Mouse (Mus musculus): ENCODE data around the gene Mrln. TPM values are rescaled to one million over a fixed set of nuclear protein-coding genes. Genes with fewer than 3 reads are reported as not detected.

Gene Mrln
- polyA plus RNA-seq, 2 experiments, result 35.5 to 37.7 TPM

- Histone ChIP-seq H3K4me2 (replicated peaks; ENCODE audit: low read depth, low read length, severe bottlenecking) (no peak overlapping the region), H3K9me3 (ENCODE audit: control insufficient read depth, low read length) (no peaks in the 10 kb centered on the region), H3K4me1 (ENCODE audit: control insufficient read depth, insufficient read depth, low read length) (no peaks in the 10 kb centered on the region; the same call in 1 of the 2 replicates), H3K27me3 (ENCODE audit: control insufficient read depth, insufficient read depth, low read length) (no peaks in the 10 kb centered on the region), H3K9ac (ENCODE audit: low read depth, low read length, severe bottlenecking) (no peak overlapping the region), H3K36me3 (ENCODE audit: control insufficient read depth, insufficient read depth, low read length) (peaks cover 31% of the 10 kb centered on the region), H3K27ac (replicated peaks; ENCODE audit: low read depth, low read length) (no peak overlapping the region), H3K4me3 (replicated peaks; ENCODE audit: low read length) (no peak overlapping the region)
- ATAC-seq (ENCODE audit: low FRiP score, low read depth) (no peak), DNase-seq (ENCODE audit: low spot score) (no peak)
- TF ChIP-seq POLR2A (IDR thresholded peaks at IDR 0.05; ENCODE audit: borderline replicate concordance, extremely low read depth, insufficient read depth, insufficient read length), result no peak
- WGBS, result 48% methylated on average over 5 of the region's 5 CpGs
Measured at GRCm38 (mm10) chr10:70163681-70164080, 40.8 kb upstream of the Mrln start.

GRCm38 (mm10) chr10:70165877-70166276, 38.6 kb upstream of the Mrln start:
- Histone ChIP-seq H3K9me3 (ENCODE audit: control insufficient read depth, low read length) (no peaks in the 10 kb centered on the region), H3K27me3 (ENCODE audit: control insufficient read depth, insufficient read depth, low read length) (no peaks in the 10 kb centered on the region), H3K36me3 (ENCODE audit: control insufficient read depth, insufficient read depth, low read length) (peaks cover 36% of the 10 kb centered on the region), H3K4me3 (replicated peaks; ENCODE audit: low read length) (no peak overlapping the region), H3K9ac (ENCODE audit: low read depth, low read length, severe bottlenecking) (no peak overlapping the region), H3K4me2 (replicated peaks; ENCODE audit: low read depth, low read length, severe bottlenecking) (no peak overlapping the region), H3K4me1 (ENCODE audit: control insufficient read depth, insufficient read depth, low read length) (no peaks in the 10 kb centered on the region; the same call in 1 of the 2 replicates), H3K27ac (replicated peaks; ENCODE audit: low read depth, low read length) (no peak overlapping the region)
- ATAC-seq (ENCODE audit: low FRiP score, low read depth) (no peak), DNase-seq (ENCODE audit: low spot score) (no peak)
- WGBS, result 74% methylated on average over 6 of the region's 6 CpGs
- no peak for TF ChIP-seq POLR2A (IDR thresholded peaks at IDR 0.05; ENCODE audit: borderline replicate concordance, extremely low read depth, insufficient read depth, insufficient read length)

GRCm38 (mm10) chr10:70166427-70166826, 38.0 kb upstream of the Mrln start:
- H3K27me3 ChIP-seq (ENCODE audit: control insufficient read depth, insufficient read depth, low read length), result no peaks in the 10 kb centered on the region
- H3K4me1 ChIP-seq (ENCODE audit: control insufficient read depth, insufficient read depth, low read length), result no peaks in the 10 kb centered on the region; the same call in 1 of the 2 replicates
- ATAC-seq (ENCODE audit: low FRiP score, low read depth), result no peak
- H3K27ac ChIP-seq (replicated peaks; ENCODE audit: low read depth, low read length), result no peak overlapping the region
- H3K36me3 ChIP-seq (ENCODE audit: control insufficient read depth, insufficient read depth, low read length), result peaks cover 40% of the 10 kb centered on the region
- no peak overlapping the region for H3K4me2 ChIP-seq (replicated peaks; ENCODE audit: low read depth, low read length, severe bottlenecking)
- WGBS, result 81% methylated on average over 5 of the region's 5 CpGs
- no peak overlapping the region for H3K4me3 ChIP-seq (replicated peaks; ENCODE audit: low read length)
- no peak for TF ChIP-seq POLR2A (IDR thresholded peaks at IDR 0.05; ENCODE audit: borderline replicate concordance, extremely low read depth, insufficient read depth, insufficient read length)
- H3K9ac ChIP-seq (ENCODE audit: low read depth, low read length, severe bottlenecking), result no peak overlapping the region
- no peaks in the 10 kb centered on the region for H3K9me3 ChIP-seq (ENCODE audit: control insufficient read depth, low read length)
- no peak for DNase-seq (ENCODE audit: low spot score)

- Histone ChIP-seq H3K9ac (ENCODE audit: low read depth, low read length, severe bottlenecking) (no peak overlapping the region), H3K9me3 (ENCODE audit: control insufficient read depth, low read length) (no peaks in the 10 kb centered on the region), H3K4me3 (replicated peaks; ENCODE audit: low read length) (no peak overlapping the region), H3K4me1 (ENCODE audit: control insufficient read depth, insufficient read depth, low read length) (no peaks in the 10 kb centered on the region; the same call in 1 of the 2 replicates), H3K27ac (replicated peaks; ENCODE audit: low read depth, low read length) (no peak overlapping the region), H3K27me3 (ENCODE audit: control insufficient read depth, insufficient read depth, low read length) (no peaks in the 10 kb centered on the region), H3K36me3 (ENCODE audit: control insufficient read depth, insufficient read depth, low read length) (peaks cover 45% of the 10 kb centered on the region), H3K4me2 (replicated peaks; ENCODE audit: low read depth, low read length, severe bottlenecking) (no peak overlapping the region)
- TF ChIP-seq POLR2A (IDR thresholded peaks at IDR 0.05; ENCODE audit: borderline replicate concordance, extremely low read depth, insufficient read depth, insufficient read length), result no peak
- ATAC-seq (ENCODE audit: low FRiP score, low read depth), result no peak
- 49% methylated on average over 11 of the region's 11 CpGs for WGBS
- DNase-seq (ENCODE audit: low spot score), result no peak
Measured at GRCm38 (mm10) chr10:70167625-70168024, 36.8 kb upstream of the Mrln start.

- no peak for DNase-seq (ENCODE audit: low spot score)
- H3K27ac ChIP-seq (replicated peaks; ENCODE audit: low read depth, low read length), result no peak overlapping the region
- whole genome bisulfite sequencing, result 74% methylated on average over 13 of the region's 13 CpGs
- H3K9ac ChIP-seq (ENCODE audit: low read depth, low read length, severe bottlenecking), result no peak overlapping the region
- no peaks in the 10 kb centered on the region; the same call in 1 of the 2 replicates for H3K4me1 ChIP-seq (ENCODE audit: control insufficient read depth, insufficient read depth, low read length)
- H3K36me3 ChIP-seq (ENCODE audit: control insufficient read depth, insufficient read depth, low read length), result peaks cover 45% of the 10 kb centered on the region
- H3K4me2 ChIP-seq (replicated peaks; ENCODE audit: low read depth, low read length, severe bottlenecking), result no peak overlapping the region
- H3K4me3 ChIP-seq (replicated peaks; ENCODE audit: low read length), result no peak overlapping the region
- H3K9me3 ChIP-seq (ENCODE audit: control insufficient read depth, low read length), result no peaks in the 10 kb centered on the region
- no peaks in the 10 kb centered on the region for H3K27me3 ChIP-seq (ENCODE audit: control insufficient read depth, insufficient read depth, low read length)
- ATAC-seq (ENCODE audit: low FRiP score, low read depth), result no peak
- TF ChIP-seq POLR2A (IDR thresholded peaks at IDR 0.05; ENCODE audit: borderline replicate concordance, extremely low read depth, insufficient read depth, insufficient read length), result no peak
Measured at GRCm38 (mm10) chr10:70168396-70168795, 36.1 kb upstream of the Mrln start.

DNA sequence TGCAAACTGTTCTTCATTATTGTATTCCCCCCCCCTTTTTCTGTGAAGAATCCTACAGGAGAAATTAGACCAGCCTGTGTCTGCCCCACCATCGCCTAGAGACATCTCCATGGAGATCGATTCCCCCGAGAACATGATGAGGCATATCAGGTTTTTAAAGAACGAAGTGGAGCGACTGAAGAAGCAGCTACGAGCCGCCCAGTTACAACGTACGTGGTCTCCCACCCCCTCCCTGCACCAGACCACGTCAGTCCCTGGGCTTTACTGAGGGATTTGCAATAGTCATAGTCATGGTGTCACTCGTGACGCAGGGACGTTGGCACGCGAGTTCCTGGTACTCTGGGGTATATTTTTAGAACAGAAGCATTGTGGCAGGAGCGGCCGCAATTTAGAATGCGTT, 35.4 kb upstream of the Mrln start:
- DNase-seq (ENCODE audit: low spot score) (no peak), ATAC-seq (ENCODE audit: low FRiP score, low read depth) (no peak)
- Histone ChIP-seq H3K4me2 (replicated peaks; ENCODE audit: low read depth, low read length, severe bottlenecking) (no peak overlapping the region), H3K9me3 (ENCODE audit: control insufficient read depth, low read length) (no peaks in the 10 kb centered on the region), H3K27ac (replicated peaks; ENCODE audit: low read depth, low read length) (no peak overlapping the region), H3K36me3 (ENCODE audit: control insufficient read depth, insufficient read depth, low read length) (peaks cover 45% of the 10 kb centered on the region), H3K9ac (ENCODE audit: low read depth, low read length, severe bottlenecking) (no peak overlapping the region), H3K4me3 (replicated peaks; ENCODE audit: low read length) (no peak overlapping the region), H3K27me3 (ENCODE audit: control insufficient read depth, insufficient read depth, low read length) (no peaks in the 10 kb centered on the region), H3K4me1 (ENCODE audit: control insufficient read depth, insufficient read depth, low read length) (no peaks in the 10 kb centered on the region; the same call in 1 of the 2 replicates)
- no peak for TF ChIP-seq POLR2A (IDR thresholded peaks at IDR 0.05; ENCODE audit: borderline replicate concordance, extremely low read depth, insufficient read depth, insufficient read length)
- WGBS, result 87% methylated on average over 18 of the region's 18 CpGs

Measured in limb, embryonic 14.5 days (tissue).